Mouse (Mus musculus) ES-Bruce4 (cell line): ENCODE results near the gene Pramel6.

Experiments used
- CTCF ChIP-seq: IDR thresholded peaks from one replicate; pipeline ENCODE4 v1.8.1; 2011; ENCODE audit warnings: low read depth, low read length
- EP300 ChIP-seq: IDR thresholded peaks from 2 replicates; pipeline ENCODE4 v1.6.1; 2011; ENCODE audit warnings: low read depth, low read length; ENCODE audit not compliant: insufficient read depth
- POLR2A ChIP-seq: IDR thresholded peaks from one replicate; pipeline ENCODE4 v1.8.1; 2011; ENCODE audit warnings: low read length; ENCODE audit not compliant: insufficient read depth

- TF ChIP-seq CTCF (no peak), POLR2A (no peak), EP300 (no peak)
Observed at GRCm38 (mm10) chr2:87516581-87516980, 10.2 kb downstream of the Pramel6 start.
